Comparison of ENCODE assay signal across 8 mouse cellular contexts in the genomic region with DNA sequence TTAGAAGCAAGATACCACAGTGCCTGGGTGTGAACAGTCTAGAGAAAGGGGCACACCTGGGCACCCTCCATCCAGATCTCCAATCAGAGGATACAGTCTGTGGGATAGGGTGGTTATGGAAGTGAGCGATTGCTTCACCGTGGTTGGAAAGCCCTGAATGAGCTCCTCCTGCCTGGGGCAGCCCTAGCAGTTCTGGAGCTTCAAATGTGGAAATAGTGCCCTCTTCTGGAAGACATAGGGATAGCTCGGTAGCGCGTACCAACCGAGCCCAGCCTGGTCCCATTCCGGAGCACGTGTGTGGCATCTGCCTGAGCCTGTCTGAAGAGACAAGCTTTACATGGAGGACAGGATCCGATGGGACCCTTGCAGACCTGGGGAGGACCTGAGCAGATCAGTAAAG. TPM values are rescaled to one million over a fixed set of nuclear protein-coding genes. Genes with fewer than 3 reads are reported as not detected.
A peak's percentile ranks its signal among the peaks of the same experiment; 100 is the strongest.
DNase-seq lines count a peak whose midpoint lies in the region; ATAC-seq lines count a peak whose summit lies in the region.

No protein-coding gene starts in this region.

- no peaks in the 10 kb centered on the region for H3K9me3 ChIP-seq in hindbrain, embryonic 15.5 days

- 4% methylated on average over 9 of the region's 9 CpGs for WGBS in hindbrain, embryonic 15.5 days

- H3K27ac ChIP-seq in hindbrain, embryonic 15.5 days (replicated peaks): no peak overlapping the region

- no peak overlapping the region for H3K4me3 ChIP-seq in hindbrain, embryonic 15.5 days

- H3K4me1 ChIP-seq in hindbrain, embryonic 15.5 days (replicated peaks): no peaks in the 10 kb centered on the region

- peak; percentile 91 for DNase-seq in ZHBTc4 (ENCODE audit: low read depth, low spot score)
- DNase-seq in cerebellum, postnatal 4 days (ENCODE audit: low spot score in 2 of 2): peak; percentile 56 to 76
- DNase-seq in gastrocnemius, adult 18-20 months (ENCODE audit: low spot score): peak; percentile 84
- DNase-seq in layer of hippocampus, postnatal 25 days (ENCODE audit: extremely low spot score in 1 of 2, low spot score in 1 of 2): peak; percentile 66 to 74
- DNase-seq in lung, postnatal 14 days: peak; percentile 82
- peak; percentile 85 for DNase-seq in retina, embryonic 14.5 days (ENCODE audit: low spot score)
- DNase-seq in thymus, postnatal 36 days: peak; percentile 63 to 68

- H3K9ac ChIP-seq in hindbrain, embryonic 15.5 days: no peak overlapping the region

- peak; percentile 65 for ATAC-seq in hindbrain, embryonic 15.5 days (ENCODE audit: low FRiP score, low read depth)

- no peaks in the 10 kb centered on the region for H3K27me3 ChIP-seq in hindbrain, embryonic 15.5 days

- no peaks in the 10 kb centered on the region for H3K36me3 ChIP-seq in hindbrain, embryonic 15.5 days

- no peak overlapping the region for H3K4me2 ChIP-seq in hindbrain, embryonic 15.5 days

RNA-seq across cellular contexts. Expression of gene Grhl1, which starts 28.7 kb away (rescaled TPM):
- under 1 TPM; 0.24 to 0.27 TPM for total RNA-seq in gastrocnemius, adult 18-20 months (2021)
- 0.97 and 1.3 TPM in 2 replicates for polyA plus RNA-seq in hindbrain, embryonic 15.5 days (2015; fragmentation: Nextera tagmentation; extraction: Ambion mirVana)
- total RNA-seq in layer of hippocampus, postnatal 25 days (2021): 10 to 100 TPM; 24.5 to 27.0 TPM

RNA-seq across cellular contexts. Expression of gene Klf11, which starts 50.3 kb away (rescaled TPM):
- 1 to 10 TPM; 4.3 to 6.3 TPM for total RNA-seq in gastrocnemius, adult 18-20 months (2021)
- 14.3 TPM in 2 replicates for polyA plus RNA-seq in hindbrain, embryonic 15.5 days (2015; fragmentation: Nextera tagmentation; extraction: Ambion mirVana)
- total RNA-seq in layer of hippocampus, postnatal 25 days (2021): 1 to 10 TPM; 3.6 to 4.2 TPM

Comparison
In these comparisons a context has a peak if more than half of its experiments do, and no peak if none do; other contexts are left out.
1. RNA of gene Grhl1, which starts 28.7 kb away (total RNA-seq): 24.5 to 27.0 TPM in layer of hippocampus, postnatal 25 days; 0.24 to 0.27 TPM in gastrocnemius, adult 18-20 months; every median in the first group is over 10 times any median in the second.
2. Peak in every context shown above with its lines, with median percentiles within 50 percentile points of each other: DNase-seq.